Mouse (Mus musculus) intestine, embryonic 16.5 days (tissue): ENCODE data around the gene Edc4. TPM values are rescaled to one million over a fixed set of nuclear protein-coding genes. Genes with fewer than 3 reads are reported as not detected.

ENCODE experiments used
- ATAC-seq: fragments of 200-750 bp; cut with Nextera tagmentation; 2 replicates; pipeline ENCODE4 v1.8.0; 2017; ENCODE audit warnings: moderate TSS enrichment, moderate library complexity
- H3K27ac ChIP-seq: fragments of 300-500 bp; sonication (generic); 2 replicates; pipeline ENCODE4 v1.5.1; 2014; ENCODE audit warnings: mild to moderate bottlenecking, low read length
- H3K27me3 ChIP-seq: fragments of 300-500 bp; sonication (generic); replicated peaks from 2 replicates; pipeline ENCODE4 v1.6.1; 2014; ENCODE audit warnings: low read length, control low read depth, mixed read lengths; ENCODE audit not compliant: control insufficient read depth, insufficient read depth
- H3K36me3 ChIP-seq: fragments of 300-500 bp; sonication (generic); 2 replicates; pipeline ENCODE4 v1.6.1; 2014; ENCODE audit warnings: low read length, control low read depth; ENCODE audit not compliant: control insufficient read depth, insufficient read depth
- H3K4me1 ChIP-seq: fragments of 300-500 bp; sonication (generic); 2 replicates; pipeline ENCODE4 v1.6.1; 2014; ENCODE audit warnings: low read length, control low read depth, mixed read lengths; ENCODE audit not compliant: control insufficient read depth, insufficient read depth
- H3K4me2 ChIP-seq: fragments of 300-500 bp; sonication (generic); 2 replicates; pipeline ENCODE4 v1.6.1; 2014; ENCODE audit warnings: low read depth, low read length, control low read depth
- H3K4me3 ChIP-seq: fragments of 300-500 bp; sonication (generic); 2 replicates; pipeline ENCODE4 v1.5.1; 2014; ENCODE audit warnings: mild to moderate bottlenecking, low read length
- H3K9ac ChIP-seq: fragments of 300-500 bp; sonication (generic); 2 replicates; pipeline ENCODE4 v1.6.1; 2014; ENCODE audit warnings: low read depth, low read length
- H3K9me3 ChIP-seq: fragments of 300-500 bp; sonication (generic); 2 replicates; pipeline ENCODE4 v1.6.1; 2016; ENCODE audit warnings: low read length, control low read depth; ENCODE audit not compliant: control insufficient read depth
- WGBS: fragments of 180-500 bp; shearing (Covaris S2); extraction: QIAGEN DNeasy Blood & Tissue Kit; methylation state at CpG from one replicate; pipeline ENCODE4 v1.1.7; 2014; 5-methylcytosine and 5-hydroxymethylcytosine counted together
- polyA plus RNA-seq: library from polyadenylated mRNA; unstranded; fragments of >200 nt; fragmentation: Nextera tagmentation; extraction: Ambion mirVana; gene quantifications from 2 replicates; pipeline ENCODE4 v1.2.1, GENCODE M21; 2015

Edc4 gene
- polyA plus RNA-seq, 1 experiment from 2014 or later = 31.6 TPM

GRCm38 (mm10) chr8:105897801-105898480 lies 17.3 kb downstream of the Edc4 start:
- Histone ChIP-seq H3K36me3 (no peaks in the 10 kb centered on the region), H3K4me1 (peaks cover 9% of the 10 kb centered on the region), H3K27ac (no peak overlapping the region), H3K9me3 (no peaks in the 10 kb centered on the region), H3K27me3 (no peaks in the 10 kb centered on the region), H3K4me3 (no peak overlapping the region), H3K9ac (no peak overlapping the region), H3K4me2 (no peak overlapping the region)
- WGBS = 77% methylated on average over 9 of the region's 9 CpGs
- no peak for ATAC-seq

GRCm38 (mm10) chr8:105900180-105900940 lies 19.7 kb downstream of the Edc4 start, which contains the start of gene Pskh1:
Pskh1 (plus strand) TSS chr8:105900441.
- WGBS = under 1% methylated on average over 68 of the region's 68 CpGs
- Histone ChIP-seq H3K4me3 (peak within 1 kb of the TSS; percentile 96), H3K4me1 (peaks cover 9% of the 10 kb centered on the region), H3K27ac (peak within 1 kb of the TSS; percentile 89), H3K36me3 (no peaks in the 10 kb centered on the region), H3K4me2 (peak within 1 kb of the TSS; percentile 82), H3K9me3 (no peaks in the 10 kb centered on the region), H3K27me3 (no peaks in the 10 kb centered on the region), H3K9ac (peak within 1 kb of the TSS; percentile 99)
- peak; percentile 94 for ATAC-seq

- ATAC-seq = peak; percentile 13; the same call in 1 of the 2 replicates
These were observed 20.4 kb downstream of the Edc4 start for GRCm38 (mm10) chr8:105900941-105901616.

GRCm38 (mm10) chr8:105919390-105919789 lies 38.7 kb downstream of the Edc4 start:
- WGBS = 90% methylated on average over 3 of the region's 3 CpGs
- Histone ChIP-seq H3K9ac (no peak overlapping the region), H3K36me3 (peaks cover 5% of the 10 kb centered on the region; the same call in 1 of the 2 replicates), H3K9me3 (no peaks in the 10 kb centered on the region), H3K4me1 (no peaks in the 10 kb centered on the region), H3K27me3 (no peaks in the 10 kb centered on the region), H3K4me2 (no peak overlapping the region), H3K27ac (no peak overlapping the region), H3K4me3 (no peak overlapping the region)
- ATAC-seq = no peak

More at GRCm38 (mm10) chr8:105900941-105901616, 20.4 kb downstream of the Edc4 start:
- Histone ChIP-seq H3K27ac (peak overlapping the region; percentile 89), H3K4me3 (peak overlapping the region; percentile 96), H3K4me1 (peaks cover 9% of the 10 kb centered on the region), H3K27me3 (no peaks in the 10 kb centered on the region), H3K4me2 (peak overlapping the region; percentile 82), H3K9ac (peak overlapping the region; percentile 99), H3K36me3 (no peaks in the 10 kb centered on the region), H3K9me3 (no peaks in the 10 kb centered on the region)
- 30% methylated on average over 16 of the region's 16 CpGs for WGBS

- Histone ChIP-seq H3K9ac (no peak overlapping the region), H3K27me3 (no peaks in the 10 kb centered on the region), H3K27ac (no peak overlapping the region), H3K4me3 (no peak overlapping the region), H3K4me2 (no peak overlapping the region), H3K36me3 (no peaks in the 10 kb centered on the region), H3K9me3 (no peaks in the 10 kb centered on the region), H3K4me1 (no peaks in the 10 kb centered on the region)
- 68% methylated on average over 3 of the region's 3 CpGs for WGBS
- no peak for ATAC-seq
These were observed 44.4 kb downstream of the Edc4 start for GRCm38 (mm10) chr8:105925123-105925522.

- peak; percentile 44 for ATAC-seq
- H3K27ac ChIP-seq = no peak overlapping the region
- H3K4me2 ChIP-seq = no peak overlapping the region
- WGBS = 25% methylated on average over 8 of the region's 8 CpGs
- no peak overlapping the region for H3K4me3 ChIP-seq
- H3K9ac ChIP-seq = peak overlapping the region; percentile 38
- H3K36me3 ChIP-seq = 0 out of 2 replicates have a peak, but pooled peaks cover 5% of the 10 kb centered on the region
- no peaks in the 10 kb centered on the region for H3K27me3 ChIP-seq
- no peaks in the 10 kb centered on the region for H3K4me1 ChIP-seq
- H3K9me3 ChIP-seq = no peaks in the 10 kb centered on the region
These were observed 49.9 kb downstream of the Edc4 start for GRCm38 (mm10) chr8:105930602-105931001.

GRCm38 (mm10) chr8:105931271-105931670 lies 50.6 kb downstream of the Edc4 start:
- Histone ChIP-seq H3K27ac (no peak overlapping the region), H3K4me3 (no peak overlapping the region), H3K4me1 (peaks cover 3% of the 10 kb centered on the region), H3K4me2 (no peak overlapping the region), H3K36me3 (0 out of 2 replicates have a peak, but pooled peaks cover 8% of the 10 kb centered on the region), H3K9me3 (no peaks in the 10 kb centered on the region), H3K27me3 (no peaks in the 10 kb centered on the region), H3K9ac (no peak overlapping the region)
- no peak for ATAC-seq
- 95% methylated on average over 3 of the region's 3 CpGs for WGBS

- Histone ChIP-seq H3K4me2 (no peak overlapping the region), H3K4me3 (no peak overlapping the region), H3K27ac (no peak overlapping the region), H3K27me3 (no peaks in the 10 kb centered on the region), H3K9me3 (no peaks in the 10 kb centered on the region), H3K36me3 (0 out of 2 replicates have a peak, but pooled peaks cover 8% of the 10 kb centered on the region), H3K4me1 (peaks cover 8% of the 10 kb centered on the region), H3K9ac (no peak overlapping the region)
- no peak for ATAC-seq
- 89% methylated on average over 11 of the region's 11 CpGs for WGBS
These were observed 51.8 kb downstream of the Edc4 start for GRCm38 (mm10) chr8:105932525-105932924.

GRCm38 (mm10) chr8:105933762-105934161 lies 53.1 kb downstream of the Edc4 start, which contains the start of gene Ctrl:
Ctrl (minus strand) TSS chr8:105933862.
- ATAC-seq = no peak
- peaks cover 16% of the 10 kb centered on the region for H3K4me1 ChIP-seq
- no peaks in the 10 kb centered on the region for H3K9me3 ChIP-seq
- H3K9ac ChIP-seq = no peak within 1 kb of the TSS
- WGBS = 92% methylated on average over 2 of the region's 2 CpGs
- no peak within 1 kb of the TSS for H3K4me2 ChIP-seq
- H3K36me3 ChIP-seq = 0 out of 2 replicates have a peak, but pooled peaks cover 8% of the 10 kb centered on the region
- no peak within 1 kb of the TSS for H3K27ac ChIP-seq
- H3K27me3 ChIP-seq = no peaks in the 10 kb centered on the region
- no peak within 1 kb of the TSS for H3K4me3 ChIP-seq
